Mouse (Mus musculus): ENCODE results near the gene Utp15.

DNA sequence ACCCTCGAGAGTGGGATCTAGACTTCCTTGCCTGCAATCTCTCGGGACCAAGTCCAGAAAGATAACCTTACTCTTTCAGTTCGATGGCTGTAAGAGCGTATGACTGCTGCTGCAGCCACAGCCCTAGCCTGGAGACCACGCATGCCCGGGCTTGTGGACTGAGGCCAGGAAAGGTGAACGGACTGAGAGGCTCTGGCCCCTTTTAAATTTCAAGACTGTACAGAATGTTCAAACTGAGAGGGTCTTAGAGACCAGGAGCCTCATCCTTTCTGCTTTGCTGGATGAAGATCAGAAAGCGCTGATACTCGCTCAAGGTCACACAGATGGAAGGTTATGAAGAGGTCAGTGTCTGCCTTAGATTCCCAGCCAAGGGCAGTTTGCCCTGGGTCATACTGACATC lies 61.4 kb downstream of the Utp15 start:
- TF ChIP-seq POLR2A (IDR thresholded peaks at IDR 0.05; ENCODE audit: low read depth, low read length) (no peak), CTCF (conservative IDR thresholded peaks at IDR 0.05; ENCODE audit: insufficient read depth, insufficient read length, low read depth, low read length) (no peak)
